Mouse (Mus musculus) MEL (cell line): Measurements from ENCODE around the gene Mrps17. TPM values are rescaled to one million over a fixed set of nuclear protein-coding genes. Genes with fewer than 3 reads are reported as not detected.
A peak's percentile ranks its signal among the peaks of the same experiment; 100 is the strongest.

ENCODE experiments used
- DNase-seq: peaks from one replicate; pipeline ENCODE4 v3.0.0; 2011; ENCODE audit warnings: low read depth, low spot score
- H3K27ac ChIP-seq: 2 replicates; pipeline ENCODE4 v1.5.1; 2012; ENCODE audit warnings: low read depth, mild to moderate bottlenecking, control low read depth, low read length, moderate library complexity; ENCODE audit not compliant: control insufficient read depth
- H3K27me3 ChIP-seq, 2 experiments: fragments of 150-350 bp in 1 of 2; sonication (generic) in 1 of 2; 2 replicates each; pipeline ENCODE4 v1.6.1; 2012; ENCODE audit warnings: low read length in 2 of 2, mild to moderate bottlenecking in 2 of 2, improper control_type of control experiment in 1 of 2, moderate library complexity in 1 of 2; ENCODE audit not compliant: insufficient read depth in 2 of 2, control insufficient read depth in 1 of 2
- H3K36me3 ChIP-seq, 2 experiments: 2 replicates each; pipeline ENCODE4 v1.6.1; 2012 to 2014; ENCODE audit warnings: low read length in 2 of 2, improper control_type of control experiment in 1 of 2, inconsistent platforms in 1 of 2, mild to moderate bottlenecking in 1 of 2; ENCODE audit not compliant: insufficient read depth in 2 of 2, control insufficient read depth in 1 of 2
- H3K4me1 ChIP-seq, 2 experiments: fragments of 150-350 bp in 1 of 2; sonication (generic) in 1 of 2; 2 replicates each; pipeline ENCODE4 v1.6.1; 2012; ENCODE audit warnings: low read length in 2 of 2, improper control_type of control experiment in 1 of 2, mild to moderate bottlenecking in 1 of 2; ENCODE audit not compliant: insufficient read depth in 2 of 2, control insufficient read depth in 1 of 2
- H3K4me3 ChIP-seq, 2 experiments: fragments of 150-350 bp in 1 of 2; sonication (generic) in 1 of 2; 2 replicates each; pipeline ENCODE4 v1.5.1; 2012; ENCODE audit warnings: low read depth in 2 of 2, low read length in 2 of 2, mild to moderate bottlenecking in 2 of 2, moderate library complexity in 2 of 2, control low read depth in 1 of 2, improper control_type of control experiment in 1 of 2; ENCODE audit not compliant: control insufficient read depth in 1 of 2, insufficient read depth in 1 of 2
- H3K79me2 ChIP-seq: 2 replicates; pipeline ENCODE4 v1.6.1; 2012; ENCODE audit warnings: mild to moderate bottlenecking, low read length, moderate library complexity; ENCODE audit not compliant: control insufficient read depth, poor library complexity, insufficient read depth
- H3K9ac ChIP-seq: 2 replicates; pipeline ENCODE4 v1.6.1; 2012; ENCODE audit warnings: low read depth, mild to moderate bottlenecking, control low read depth, low read length, moderate library complexity; ENCODE audit not compliant: control insufficient read depth, poor library complexity, severe bottlenecking
- H3K9me3 ChIP-seq: fragments of 150-350 bp; sonication (generic); replicated peaks from 2 replicates; pipeline ENCODE4 v1.6.1; 2012; ENCODE audit warnings: mild to moderate bottlenecking, low read length, improper control_type of control experiment, moderate library complexity; ENCODE audit not compliant: insufficient read depth
- BHLHE40 ChIP-seq: IDR thresholded peaks from 2 replicates; pipeline ENCODE4 v1.6.1; 2012; ENCODE audit warnings: low read depth, mild to moderate bottlenecking, inconsistent platforms, low read length, improper control_type of control experiment, borderline replicate concordance
- CHD2 ChIP-seq: IDR thresholded peaks from 2 replicates; pipeline ENCODE4 v1.6.1; 2011; ENCODE audit warnings: low read length, improper control_type of control experiment
- CTCF ChIP-seq, 3 experiments: IDR thresholded peaks in 2 of 3; conservative IDR thresholded peaks in 1 of 3; 2 replicates each; pipeline ENCODE4 v1.5.1; 2011 to 2012; ENCODE audit warnings: low read length in 3 of 3, low read depth in 2 of 3, mild to moderate bottlenecking in 2 of 3, improper control_type of control experiment in 1 of 3, inconsistent platforms in 1 of 3, mixed read lengths in 1 of 3, moderate library complexity in 1 of 3; ENCODE audit not compliant: control insufficient read depth in 1 of 3, insufficient read depth in 1 of 3, poor library complexity in 1 of 3, severe bottlenecking in 1 of 3
- GABPA ChIP-seq: IDR thresholded peaks from 2 replicates; pipeline ENCODE4 v1.6.1; 2012; ENCODE audit warnings: low read depth, mild to moderate bottlenecking, inconsistent platforms, low read length, improper control_type of control experiment, moderate library complexity
- HCFC1 ChIP-seq: IDR thresholded peaks from 2 replicates; pipeline ENCODE4 v1.6.1; 2012; ENCODE audit warnings: low read depth, mild to moderate bottlenecking, inconsistent platforms, low read length, improper control_type of control experiment, moderate library complexity
- JUND ChIP-seq: IDR thresholded peaks from 2 replicates; pipeline ENCODE4 v1.6.1; 2011; ENCODE audit warnings: low read depth, mild to moderate bottlenecking, improper control_type of control experiment, low read length
- MAFK ChIP-seq: IDR thresholded peaks from 2 replicates; pipeline ENCODE4 v1.6.1; 2011; ENCODE audit warnings: low read depth, mild to moderate bottlenecking, low read length, improper control_type of control experiment, borderline replicate concordance
- MAX ChIP-seq: IDR thresholded peaks from 2 replicates; pipeline ENCODE4 v1.6.1; 2011; ENCODE audit warnings: low read length, improper control_type of control experiment
- MEF2A ChIP-seq: IDR thresholded peaks from 2 replicates; pipeline ENCODE4 v1.6.1; 2014; ENCODE audit warnings: low read depth, mild to moderate bottlenecking, inconsistent platforms, low read length, improper control_type of control experiment; ENCODE audit not compliant: poor library complexity, insufficient replicate concordance, severe bottlenecking; ENCODE audit errors: extremely low read depth
- MYC ChIP-seq: IDR thresholded peaks from 2 replicates; pipeline ENCODE4 v1.6.1; 2011; ENCODE audit warnings: low read depth, mild to moderate bottlenecking, low read length, improper control_type of control experiment, moderate library complexity
- NRF1 ChIP-seq: IDR thresholded peaks from 2 replicates; pipeline ENCODE4 v1.6.1; 2014; ENCODE audit warnings: low read depth, mild to moderate bottlenecking, inconsistent platforms, low read length, improper control_type of control experiment, moderate library complexity; ENCODE audit not compliant: poor library complexity, insufficient read depth, severe bottlenecking
- POLR2A ChIP-seq, 2 experiments: IDR thresholded peaks; 2 replicates each; pipeline ENCODE4 v1.6.1; 2011 to 2012; ENCODE audit warnings: low read length in 2 of 2, mild to moderate bottlenecking in 2 of 2, control low read depth in 1 of 2, improper control_type of control experiment in 1 of 2, low read depth in 1 of 2, moderate library complexity in 1 of 2; ENCODE audit not compliant: control insufficient read depth in 1 of 2, insufficient read depth in 1 of 2, poor library complexity in 1 of 2
- POLR2AphosphoS2 ChIP-seq: IDR thresholded peaks from 2 replicates; pipeline ENCODE4 v1.6.1; 2011; ENCODE audit warnings: low read length, improper control_type of control experiment
- RAD21 ChIP-seq: IDR thresholded peaks from 2 replicates; pipeline ENCODE4 v1.6.1; 2011; ENCODE audit warnings: mild to moderate bottlenecking, low read depth, low read length, improper control_type of control experiment
- RCOR1 ChIP-seq: IDR thresholded peaks from 2 replicates; pipeline ENCODE4 v1.6.1; 2012; ENCODE audit warnings: low read depth, mild to moderate bottlenecking, inconsistent platforms, low read length, improper control_type of control experiment
- TCF12 ChIP-seq: IDR thresholded peaks from 2 replicates; pipeline ENCODE4 v1.6.1; 2014; ENCODE audit warnings: low read depth, mild to moderate bottlenecking, inconsistent platforms, low read length, improper control_type of control experiment, moderate library complexity
- UBTF ChIP-seq: IDR thresholded peaks from 2 replicates; pipeline ENCODE4 v1.6.1; 2012; ENCODE audit warnings: low read depth, mild to moderate bottlenecking, inconsistent platforms, low read length, improper control_type of control experiment, moderate library complexity, borderline replicate concordance; ENCODE audit not compliant: insufficient read depth
- ZNF384 ChIP-seq: IDR thresholded peaks from 2 replicates; pipeline ENCODE4 v1.6.1; 2012; ENCODE audit warnings: low read depth, mild to moderate bottlenecking, inconsistent platforms, low read length, improper control_type of control experiment
- polyA plus RNA-seq, 2 experiments: library from polyadenylated mRNA; stranded (reverse) in 1 of 2; unstranded in 1 of 2; fragments of >175 nt in 1 of 2; fragments of >200 nt in 1 of 2; gene quantifications; 2 replicates each; pipeline versions ENCODE4 v1.2.1 to v1.2.4; 2012; ENCODE audit warnings: low replicate concordance in 2 of 2, low read depth in 1 of 2; ENCODE audit not compliant: insufficient read length in 2 of 2, insufficient read depth in 1 of 2, missing spikeins in 1 of 2
- total RNA-seq: library from RNA; depleted of rRNA; stranded (reverse); fragments of 300-350 nt; gene quantifications from 2 replicates; pipeline ENCODE4 v1.2.3, GENCODE M21; 2012

Gene Mrps17
- total and polyA plus RNA-seq, 3 experiments = 182 to 211 TPM; not detected in 1

DNA sequence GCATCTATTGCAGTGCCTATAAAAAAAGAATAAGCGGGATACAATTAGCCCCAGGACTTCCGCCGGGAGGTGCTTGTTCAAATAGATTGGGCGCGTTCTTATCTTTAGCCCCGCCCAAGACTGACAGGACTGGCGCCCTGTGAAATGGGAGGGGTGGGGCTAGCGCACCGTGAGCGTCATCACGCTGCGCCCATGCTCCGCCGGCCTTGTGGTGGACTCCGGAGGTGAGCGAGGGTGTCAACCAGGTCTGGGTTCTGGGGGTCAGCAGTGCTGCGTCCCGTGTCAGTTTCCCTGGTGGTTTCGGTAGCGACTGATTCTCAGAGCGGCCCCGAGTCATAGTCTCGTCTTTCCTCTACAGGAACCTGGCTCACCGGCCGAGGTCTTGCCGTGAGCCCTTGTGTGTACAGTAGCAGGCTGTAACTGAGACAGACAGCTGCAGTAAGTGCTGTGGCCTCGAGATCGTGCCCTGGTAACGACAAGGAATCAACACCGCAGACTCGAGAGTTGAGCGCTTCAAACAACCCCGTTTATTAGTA is at the start of gene Mrps17 (continued):
- TF ChIP-seq POLR2AphosphoS2 (peak; percentile 93), JUND (no peak), CTCF (IDR thresholded peaks at IDR 0.05 in 2 of 3, conservative IDR thresholded peaks at IDR 0.05 in 1 of 3; ENCODE audit: control insufficient read depth in 1 of 3, insufficient read depth in 1 of 3, low read depth in 2 of 3, low read length in 3 of 3, poor library complexity in 1 of 3, severe bottlenecking in 1 of 3) (no peak), GABPA (no peak)
- TF ChIP-seq, all 39 proteins: peak for 17

DNA sequence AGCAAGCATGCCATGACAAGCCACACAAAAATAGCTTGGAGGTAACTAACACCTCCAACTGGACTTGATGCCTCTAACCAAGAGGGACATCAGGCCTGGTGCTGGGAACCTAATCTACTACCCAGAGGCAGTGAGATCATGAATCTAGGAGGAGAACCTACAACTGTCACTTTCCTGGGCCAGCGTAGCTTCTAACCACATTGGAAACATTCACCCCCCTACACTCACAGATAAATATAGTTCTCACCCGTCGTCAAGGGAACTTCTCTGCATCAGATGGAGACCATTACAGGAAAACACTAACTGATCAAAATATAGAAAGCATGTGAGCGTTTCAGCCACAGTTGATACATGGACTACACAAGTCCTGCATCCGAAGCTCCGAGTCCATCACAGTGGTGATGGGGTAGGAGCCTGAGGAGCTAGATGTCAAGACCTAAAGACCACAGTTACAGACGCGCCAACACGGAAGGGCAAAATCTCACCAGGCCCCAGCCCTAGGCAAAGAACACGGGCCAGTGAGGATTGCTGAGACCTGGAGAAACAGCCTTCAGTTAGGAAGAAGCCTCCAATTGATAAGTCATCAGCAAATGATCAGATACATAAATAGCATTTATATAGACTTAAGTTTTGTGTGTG is 48.9 kb upstream of the Mrps17 start:
- 0 out of 4 replicates have a peak, but pooled peaks cover 0 to 2% of the 10 kb centered on the region in 2 experiments for H3K27me3 ChIP-seq
- H3K79me2 ChIP-seq = no peaks in the 10 kb centered on the region
- no peak for DNase-seq
- no peak overlapping the region for H3K9ac ChIP-seq
- H3K9me3 ChIP-seq = no peaks in the 10 kb centered on the region
- no peak overlapping the region for H3K4me3 ChIP-seq
- no peak for TF ChIP-seq MAFK
- TF ChIP-seq BHLHE40 = no peak
- TF ChIP-seq NRF1 = no peak
- no peak for TF ChIP-seq UBTF
- TF ChIP-seq RCOR1 = no peak
- no peak for TF ChIP-seq GABPA
- no peak for TF ChIP-seq TCF12
- no peak for TF ChIP-seq MEF2A
- no peak for TF ChIP-seq MAX
- no peak for TF ChIP-seq JUND
- TF ChIP-seq CHD2 = no peak
- no peak for TF ChIP-seq POLR2A (IDR thresholded peaks at IDR 0.05; ENCODE audit: control insufficient read depth in 1 of 2, insufficient read depth in 1 of 2, low read depth in 1 of 2, low read length in 2 of 2, poor library complexity in 1 of 2)
- TF ChIP-seq RAD21 = no peak
- TF ChIP-seq POLR2AphosphoS2 = no peak
- TF ChIP-seq ZNF384 = no peak
- no peak for TF ChIP-seq HCFC1
- TF ChIP-seq MYC = no peak
- no peaks in the 10 kb centered on the region for H3K4me1 ChIP-seq
- no peak overlapping the region for H3K27ac ChIP-seq
- H3K36me3 ChIP-seq = no peaks in the 10 kb centered on the region
